Mouse (Mus musculus) neural tube, embryonic 10.5 days (tissue): ENCODE measurements around the gene Ech1.

ENCODE experiments used
- DNase-seq: peaks from one replicate; pipeline ENCODE4 v3.0.0-alpha.2; 2017; ENCODE audit warnings: low spot score; ENCODE audit errors: extremely low spot score

Gene Ech1

GRCm38 (mm10) chr7:28859953-28860352 lies 34.9 kb downstream of the Ech1 start:
- DNase-seq, result no peak

GRCm38 (mm10) chr7:28860898-28861297 lies 35.9 kb downstream of the Ech1 start:
- no peak for DNase-seq

GRCm38 (mm10) chr7:28862817-28863499 lies 37.9 kb downstream of the Ech1 start:
- no peak for DNase-seq

GRCm38 (mm10) chr7:28863540-28863939 lies 38.5 kb downstream of the Ech1 start, which contains the start of gene Lgals7:
Gene Lgals7, plus strand, starts transcription at chr7:28863853.
- DNase-seq, result no peak

- no peak for DNase-seq
These were observed 39.3 kb downstream of the Ech1 start for GRCm38 (mm10) chr7:28864288-28864750.

- peak; percentile 74 for DNase-seq
These were observed 40.7 kb downstream of the Ech1 start for GRCm38 (mm10) chr7:28865481-28866300.

GRCm38 (mm10) chr7:28866769-28867507 lies 41.9 kb downstream of the Ech1 start:
- DNase-seq, result no peak

GRCm38 (mm10) chr7:28867508-28868340 lies 42.7 kb downstream of the Ech1 start:
- peak; percentile 75 for DNase-seq

GRCm38 (mm10) chr7:28870901-28871664 lies 46.1 kb downstream of the Ech1 start:
- DNase-seq, result no peak

- DNase-seq, result no peak
These were observed 49.5 kb downstream of the Ech1 start for GRCm38 (mm10) chr7:28874565-28874964.

- no peak for DNase-seq
These were observed 51.1 kb downstream of the Ech1 start for GRCm38 (mm10) chr7:28876099-28876498.

GRCm38 (mm10) chr7:28877155-28877554 lies 52.1 kb downstream of the Ech1 start:
- DNase-seq, result no peak

GRCm38 (mm10) chr7:28877856-28878255 lies 52.8 kb downstream of the Ech1 start:
- no peak for DNase-seq

- no peak for DNase-seq
These were observed 54.6 kb downstream of the Ech1 start for GRCm38 (mm10) chr7:28879606-28880005.

GRCm38 (mm10) chr7:28880554-28880953 lies 55.5 kb downstream of the Ech1 start:
- no peak for DNase-seq

- no peak for DNase-seq
These were observed 56.2 kb downstream of the Ech1 start, which contains the start of gene Capn12 for GRCm38 (mm10) chr7:28881199-28881598. Gene Capn12, plus strand, starts transcription at chr7:28881422.
